Mouse (Mus musculus): ENCODE data around the gene Slc7a6. TPM values are rescaled to one million over a fixed set of nuclear protein-coding genes. Genes with fewer than 3 reads are reported as not detected.
"Not testable (repeated sequence)": the region's sequence is repeated elsewhere in the genome, so short reads cannot be mapped to it uniquely, and the experiment has no call there.

The Slc7a6 gene
- polyA plus RNA-seq, 1 experiment = 21.3 TPM

DNA sequence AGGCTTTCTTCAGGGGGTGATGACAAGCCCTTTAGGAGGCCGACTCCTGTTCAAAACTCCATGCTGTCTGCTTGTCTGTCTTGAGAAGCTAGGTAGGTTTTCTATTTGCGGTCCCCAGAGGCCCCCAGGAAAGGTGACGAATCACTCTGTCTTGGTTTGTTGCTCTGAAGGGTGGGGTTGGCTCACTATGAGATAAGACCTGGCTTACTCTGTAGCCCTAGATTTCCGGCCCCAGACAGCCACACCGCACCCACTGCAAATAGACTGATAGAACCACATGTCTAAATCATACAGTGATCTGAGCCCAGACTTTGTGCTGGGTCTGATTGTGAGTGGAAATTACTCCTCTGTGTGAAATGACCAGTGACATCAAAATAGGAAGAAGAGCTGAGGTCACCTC, 23.0 kb downstream of the Slc7a6 start:
- H3K79me2 ChIP-seq (ENCODE audit: control insufficient read depth, insufficient read depth) = no peaks in the 10 kb centered on the region
- H3K36me3 ChIP-seq (ENCODE audit: control insufficient read depth, insufficient read depth) = peaks cover 79% of the 10 kb centered on the region
- no peak overlapping the region for H3ac ChIP-seq (ENCODE audit: control insufficient read depth, insufficient read length, low read depth)
- H3K27me3 ChIP-seq (ENCODE audit: control insufficient read depth, insufficient read depth, insufficient read length) = no peaks in the 10 kb centered on the region
- no peak overlapping the region for H3K4me3 ChIP-seq (ENCODE audit: insufficient read depth, poor library complexity, severe bottlenecking)
- peaks cover 3% of the 10 kb centered on the region for H3K79me3 ChIP-seq (ENCODE audit: low read depth)
- TF ChIP-seq MYOD1 (IDR thresholded peaks at IDR 0.05; ENCODE audit: control insufficient read depth, insufficient read length, low read depth) (no peak), MYOG (IDR thresholded peaks at IDR 0.05; ENCODE audit: control insufficient read depth, extremely low read depth, insufficient read length) (no peak), FOSL1 (IDR thresholded peaks at IDR 0.05; ENCODE audit: insufficient read depth, low read length, poor library complexity, severe bottlenecking) (no peak), USF1 (IDR thresholded peaks at IDR 0.05; ENCODE audit: low read depth) (no peak), CTCF (IDR thresholded peaks at IDR 0.05; ENCODE audit: control insufficient read depth, insufficient read depth, insufficient read length) (no peak), CEBPB (IDR thresholded peaks at IDR 0.05; ENCODE audit: low read depth) (no peak), MAX (IDR thresholded peaks at IDR 0.05) (no peak)

- TF ChIP-seq CTCF (IDR thresholded peaks at IDR 0.05; ENCODE audit: control insufficient read depth, insufficient read depth, insufficient read length) (no peak), MAX (IDR thresholded peaks at IDR 0.05) (no peak), CEBPB (IDR thresholded peaks at IDR 0.05; ENCODE audit: low read depth) (no peak), USF1 (IDR thresholded peaks at IDR 0.05; ENCODE audit: low read depth) (no peak), FOSL1 (IDR thresholded peaks at IDR 0.05; ENCODE audit: insufficient read depth, low read length, poor library complexity, severe bottlenecking) (no peak), MYOD1 (IDR thresholded peaks at IDR 0.05; ENCODE audit: control insufficient read depth, insufficient read length, low read depth) (no peak), MYOG (IDR thresholded peaks at IDR 0.05; ENCODE audit: control insufficient read depth, extremely low read depth, insufficient read length) (no peak)
- peaks cover 72% of the 10 kb centered on the region for H3K36me3 ChIP-seq (ENCODE audit: control insufficient read depth, insufficient read depth)
- H3K79me2 ChIP-seq (ENCODE audit: control insufficient read depth, insufficient read depth) = no peaks in the 10 kb centered on the region
Measured at GRCm38 (mm10) chr8:106193162-106193561, 24.5 kb downstream of the Slc7a6 start.

GRCm38 (mm10) chr8:106194062-106194461, 25.4 kb downstream of the Slc7a6 start:
- Histone ChIP-seq H3K79me2 (ENCODE audit: control insufficient read depth, insufficient read depth) (no peaks in the 10 kb centered on the region), H3K79me3 (ENCODE audit: low read depth) (no peaks in the 10 kb centered on the region), H3K4me3 (ENCODE audit: insufficient read depth, poor library complexity, severe bottlenecking) (no peak overlapping the region), H3K27me3 (ENCODE audit: control insufficient read depth, insufficient read depth, insufficient read length) (no peaks in the 10 kb centered on the region), H3ac (ENCODE audit: control insufficient read depth, insufficient read length, low read depth) (no peak overlapping the region), H3K36me3 (ENCODE audit: control insufficient read depth, insufficient read depth) (peaks cover 71% of the 10 kb centered on the region)
- TF ChIP-seq USF1 (IDR thresholded peaks at IDR 0.05; ENCODE audit: low read depth) (no peak), MYOG (IDR thresholded peaks at IDR 0.05; ENCODE audit: control insufficient read depth, extremely low read depth, insufficient read length) (no peak), CTCF (IDR thresholded peaks at IDR 0.05; ENCODE audit: control insufficient read depth, insufficient read depth, insufficient read length) (no peak), MYOD1 (IDR thresholded peaks at IDR 0.05; ENCODE audit: control insufficient read depth, insufficient read length, low read depth) (no peak), CEBPB (IDR thresholded peaks at IDR 0.05; ENCODE audit: low read depth) (no peak), MAX (IDR thresholded peaks at IDR 0.05) (no peak), FOSL1 (IDR thresholded peaks at IDR 0.05; ENCODE audit: insufficient read depth, low read length, poor library complexity, severe bottlenecking) (no peak)

More at GRCm38 (mm10) chr8:106193162-106193561, 24.5 kb downstream of the Slc7a6 start:
- H3K4me3 ChIP-seq (ENCODE audit: insufficient read depth, poor library complexity, severe bottlenecking) = no peak overlapping the region
- H3ac ChIP-seq (ENCODE audit: control insufficient read depth, insufficient read length, low read depth) = no peak overlapping the region
- no peaks in the 10 kb centered on the region for H3K27me3 ChIP-seq (ENCODE audit: control insufficient read depth, insufficient read depth, insufficient read length)
- H3K79me3 ChIP-seq (ENCODE audit: low read depth) = no peaks in the 10 kb centered on the region

DNA sequence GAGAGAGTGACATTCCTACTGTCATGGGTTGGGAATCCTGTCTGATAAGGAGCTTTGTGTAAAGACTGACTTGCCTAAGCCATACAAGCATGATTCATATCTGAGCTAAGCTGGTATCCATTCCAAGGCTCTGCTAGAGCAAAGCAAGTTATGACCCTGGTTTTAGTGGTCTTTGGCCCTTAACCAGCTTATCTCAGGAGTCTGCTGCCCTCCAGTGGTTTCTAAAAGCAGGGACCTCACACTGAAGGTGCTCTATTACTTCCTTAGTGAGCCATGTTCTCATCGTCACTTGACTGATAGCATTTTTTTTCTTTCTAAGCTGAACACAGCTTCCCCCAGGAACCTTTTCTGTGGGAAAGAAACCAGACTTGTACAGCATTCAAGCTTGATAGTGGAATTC, 30.1 kb downstream of the Slc7a6 start:
- H3K79me3 ChIP-seq (ENCODE audit: low read depth) = peaks cover 3% of the 10 kb centered on the region
- no peaks in the 10 kb centered on the region for H3K79me2 ChIP-seq (ENCODE audit: control insufficient read depth, insufficient read depth)
- TF ChIP-seq CEBPB (IDR thresholded peaks at IDR 0.05; ENCODE audit: low read depth) = no peak
- no peak for TF ChIP-seq MYOG (IDR thresholded peaks at IDR 0.05; ENCODE audit: control insufficient read depth, extremely low read depth, insufficient read length)
- peak; percentile 24 for TF ChIP-seq CTCF (IDR thresholded peaks at IDR 0.05; ENCODE audit: control insufficient read depth, insufficient read depth, insufficient read length)
- TF ChIP-seq MYOD1 (IDR thresholded peaks at IDR 0.05; ENCODE audit: control insufficient read depth, insufficient read length, low read depth) = no peak
- TF ChIP-seq FOSL1 (IDR thresholded peaks at IDR 0.05; ENCODE audit: insufficient read depth, low read length, poor library complexity, severe bottlenecking) = no peak
- TF ChIP-seq MAX (IDR thresholded peaks at IDR 0.05) = no peak
- no peak for TF ChIP-seq USF1 (IDR thresholded peaks at IDR 0.05; ENCODE audit: low read depth)
- no peak overlapping the region for H3ac ChIP-seq (ENCODE audit: control insufficient read depth, insufficient read length, low read depth)
- no peak overlapping the region for H3K4me3 ChIP-seq (ENCODE audit: insufficient read depth, poor library complexity, severe bottlenecking)
- peaks cover 83% of the 10 kb centered on the region for H3K36me3 ChIP-seq (ENCODE audit: control insufficient read depth, insufficient read depth)
- H3K27me3 ChIP-seq (ENCODE audit: control insufficient read depth, insufficient read depth, insufficient read length) = no peaks in the 10 kb centered on the region

- H3K27me3 ChIP-seq (ENCODE audit: control insufficient read depth, insufficient read depth, insufficient read length); H3K79me2 ChIP-seq (ENCODE audit: control insufficient read depth, insufficient read depth); H3K79me3 ChIP-seq (ENCODE audit: low read depth); H3ac ChIP-seq (ENCODE audit: control insufficient read depth, insufficient read length, low read depth); H3K4me3 ChIP-seq (ENCODE audit: insufficient read depth, poor library complexity, severe bottlenecking): not testable (repeated sequence)
- H3K36me3 ChIP-seq (ENCODE audit: control insufficient read depth, insufficient read depth) = peaks cover 87% of the 10 kb centered on the region
Measured at GRCm38 (mm10) chr8:106199596-106199995, 30.9 kb downstream of the Slc7a6 start.

GRCm38 (mm10) chr8:106210035-106210731, 41.5 kb downstream of the Slc7a6 start:
- Histone ChIP-seq H3K4me3 (ENCODE audit: insufficient read depth, poor library complexity, severe bottlenecking) (peak overlapping the region; percentile 95), H3ac (ENCODE audit: control insufficient read depth, insufficient read length, low read depth) (peak overlapping the region; percentile 86), H3K27me3 (ENCODE audit: control insufficient read depth, insufficient read depth, insufficient read length) (no peaks in the 10 kb centered on the region), H3K79me3 (ENCODE audit: low read depth) (peaks cover 40% of the 10 kb centered on the region), H3K79me2 (ENCODE audit: control insufficient read depth, insufficient read depth) (peaks cover 78% of the 10 kb centered on the region), H3K36me3 (ENCODE audit: control insufficient read depth, insufficient read depth) (peaks cover 57% of the 10 kb centered on the region)
- no peak for TF ChIP-seq CTCF (IDR thresholded peaks at IDR 0.05; ENCODE audit: control insufficient read depth, insufficient read depth, insufficient read length)
- no peak for TF ChIP-seq USF1 (IDR thresholded peaks at IDR 0.05; ENCODE audit: low read depth)
- TF ChIP-seq MYOG (IDR thresholded peaks at IDR 0.05; ENCODE audit: control insufficient read depth, extremely low read depth, insufficient read length) = no peak
- no peak for TF ChIP-seq MAX (IDR thresholded peaks at IDR 0.05)
- TF ChIP-seq FOSL1 (IDR thresholded peaks at IDR 0.05; ENCODE audit: insufficient read depth, low read length, poor library complexity, severe bottlenecking) = no peak
- TF ChIP-seq CEBPB (IDR thresholded peaks at IDR 0.05; ENCODE audit: low read depth) = no peak
- TF ChIP-seq MYOD1 (IDR thresholded peaks at IDR 0.05; ENCODE audit: control insufficient read depth, insufficient read length, low read depth) = no peak

Data from C2C12 (cell line).